Mouse (Mus musculus) limb, embryonic 14.5 days (tissue): Measurements from ENCODE around the gene Cacna2d4. TPM values are rescaled to one million over a fixed set of nuclear protein-coding genes. Genes with fewer than 3 reads are reported as not detected.

ENCODE experiments used
- ATAC-seq: fragments of 200-750 bp; cut with Nextera tagmentation; 2 replicates; pipeline ENCODE4 v1.8.0; 2017; ENCODE audit warnings: low read depth, moderate number of reproducible peaks, moderate TSS enrichment; ENCODE audit not compliant: low FRiP score
- DNase-seq: peaks from one replicate; pipeline ENCODE4 v3.0.0-alpha.2; 2015; ENCODE audit warnings: low spot score
- H3K27ac ChIP-seq: fragments of 300-500 bp; sonication (generic); replicated peaks from 2 replicates; pipeline ENCODE4 v1.5.1; 2014; ENCODE audit warnings: low read depth, mild to moderate bottlenecking, low read length, moderate library complexity, mixed read lengths
- H3K27me3 ChIP-seq: fragments of 300-500 bp; sonication (generic); 2 replicates; pipeline ENCODE4 v1.6.1; 2014; ENCODE audit warnings: low read length, mixed read lengths; ENCODE audit not compliant: control insufficient read depth, insufficient read depth
- H3K36me3 ChIP-seq: fragments of 300-500 bp; sonication (generic); 2 replicates; pipeline ENCODE4 v1.6.1; 2014; ENCODE audit warnings: mild to moderate bottlenecking, low read length, moderate library complexity, mixed read lengths; ENCODE audit not compliant: control insufficient read depth, insufficient read depth
- H3K4me1 ChIP-seq: fragments of 300-500 bp; sonication (generic); 2 replicates; pipeline ENCODE4 v1.6.1; 2014; ENCODE audit warnings: antibody characterized with exemption, low read length, mixed read lengths; ENCODE audit not compliant: control insufficient read depth, insufficient read depth
- H3K4me2 ChIP-seq: fragments of 300-500 bp; sonication (generic); replicated peaks from 2 replicates; pipeline ENCODE4 v1.6.1; 2014; ENCODE audit warnings: low read depth, mild to moderate bottlenecking, low read length, moderate library complexity; ENCODE audit not compliant: severe bottlenecking
- H3K4me3 ChIP-seq: fragments of 300-500 bp; sonication (generic); replicated peaks from 2 replicates; pipeline ENCODE4 v1.5.1; 2014; ENCODE audit warnings: low read length
- H3K9ac ChIP-seq: fragments of 300-500 bp; sonication (generic); 2 replicates; pipeline ENCODE4 v1.6.1; 2014; ENCODE audit warnings: mild to moderate bottlenecking, low read depth, low read length, moderate library complexity; ENCODE audit not compliant: severe bottlenecking
- H3K9me3 ChIP-seq: fragments of 300-500 bp; sonication (generic); 2 replicates; pipeline ENCODE4 v1.6.1; 2016; ENCODE audit warnings: low read length; ENCODE audit not compliant: control insufficient read depth
- POLR2A ChIP-seq: fragments of 200-500 bp; IDR thresholded peaks from 2 replicates; pipeline ENCODE4 v1.8.0; 2012; ENCODE audit warnings: inconsistent platforms, mild to moderate bottlenecking, moderate library complexity, borderline replicate concordance; ENCODE audit not compliant: insufficient read depth, insufficient read length; ENCODE audit errors: extremely low read depth
- WGBS: fragments of 180-500 bp; shearing (Covaris S2); extraction: QIAGEN DNeasy Blood & Tissue Kit; methylation state at CpG from one replicate; pipeline ENCODE4 v1.1.7; 2014; 5-methylcytosine and 5-hydroxymethylcytosine counted together
- polyA plus RNA-seq, 2 experiments: library from polyadenylated mRNA; depleted of rRNA in 1 of 2; stranded (reverse) in 1 of 2; unstranded in 1 of 2; fragments of >200 nt; fragmentation: Nextera tagmentation in 1 of 2; extraction: Ambion mirVana in 1 of 2; gene quantifications; 2 replicates each; pipeline versions ENCODE4 v1.2.1 to v1.2.3; 2012 to 2014

Gene Cacna2d4
- polyA plus RNA-seq, 2 experiments = 0.08 TPM; not detected in 1

DNA sequence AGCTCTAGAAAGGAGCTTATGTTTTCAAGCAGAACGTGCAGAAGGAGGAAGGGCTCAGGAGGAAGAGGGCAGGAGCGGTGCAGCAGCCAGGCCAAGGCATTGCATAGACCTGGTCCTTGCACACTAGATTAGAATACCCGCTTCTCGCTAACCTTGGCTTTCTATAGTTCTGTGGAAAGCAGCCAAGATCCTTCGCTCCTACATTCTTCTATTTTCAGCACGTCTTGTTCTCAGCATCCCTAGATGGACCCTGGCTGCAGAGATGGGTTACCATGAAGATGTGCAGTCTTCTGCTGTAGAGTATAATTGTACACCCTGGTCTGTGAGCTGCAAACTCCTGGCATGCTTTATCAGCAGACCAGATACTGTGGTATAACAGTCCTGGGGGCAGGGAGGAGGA is 22.1 kb upstream of the Cacna2d4 start:
- whole genome bisulfite sequencing = 69% methylated on average over 6 of the region's 6 CpGs
- Histone ChIP-seq H3K36me3 (peaks cover 36% of the 10 kb centered on the region), H3K9ac (no peak overlapping the region)

GRCm38 (mm10) chr6:119215040-119215613 is 21.2 kb upstream of the Cacna2d4 start:
- peaks cover 36% of the 10 kb centered on the region for H3K36me3 ChIP-seq
- WGBS = 87% methylated on average over 10 of the region's 10 CpGs
- no peaks in the 10 kb centered on the region for H3K4me1 ChIP-seq
- no peak for TF ChIP-seq POLR2A
- no peak overlapping the region for H3K4me3 ChIP-seq
- no peaks in the 10 kb centered on the region for H3K9me3 ChIP-seq
- H3K9ac ChIP-seq = no peak overlapping the region
- no peak for ATAC-seq
- no peaks in the 10 kb centered on the region for H3K27me3 ChIP-seq
- H3K4me2 ChIP-seq = no peak overlapping the region
- no peak for DNase-seq
- no peak overlapping the region for H3K27ac ChIP-seq

More for the DNA sequence above, 22.1 kb upstream of the Cacna2d4 start:
- no peaks in the 10 kb centered on the region for H3K4me1 ChIP-seq
- DNase-seq (no peak), ATAC-seq (no peak)
- no peaks in the 10 kb centered on the region for H3K9me3 ChIP-seq
- TF ChIP-seq POLR2A = no peak
- H3K4me3 ChIP-seq = no peak overlapping the region
- no peaks in the 10 kb centered on the region for H3K27me3 ChIP-seq
- no peak overlapping the region for H3K4me2 ChIP-seq
- H3K27ac ChIP-seq = no peak overlapping the region

GRCm38 (mm10) chr6:119217661-119218060 is 18.7 kb upstream of the Cacna2d4 start:
- no peaks in the 10 kb centered on the region for H3K27me3 ChIP-seq
- no peak overlapping the region for H3K9ac ChIP-seq
- no peaks in the 10 kb centered on the region for H3K4me1 ChIP-seq
- peaks cover 44% of the 10 kb centered on the region for H3K36me3 ChIP-seq
- 76% methylated on average over 4 of the region's 4 CpGs for WGBS
- no peak overlapping the region for H3K27ac ChIP-seq
- TF ChIP-seq POLR2A = no peak
- no peak overlapping the region for H3K4me3 ChIP-seq
- DNase-seq (no peak), ATAC-seq (no peak)
- no peaks in the 10 kb centered on the region for H3K9me3 ChIP-seq
- H3K4me2 ChIP-seq = no peak overlapping the region

- H3K4me1 ChIP-seq = no peaks in the 10 kb centered on the region
- H3K27ac ChIP-seq = no peak overlapping the region
- no peaks in the 10 kb centered on the region for H3K9me3 ChIP-seq
- no peak overlapping the region for H3K9ac ChIP-seq
- ATAC-seq = no peak
- H3K36me3 ChIP-seq = peaks cover 40% of the 10 kb centered on the region
- no peak overlapping the region for H3K4me3 ChIP-seq
- no peak for TF ChIP-seq POLR2A
- WGBS = 85% methylated on average over 5 of the region's 5 CpGs
- no peak overlapping the region for H3K4me2 ChIP-seq
- H3K27me3 ChIP-seq = no peaks in the 10 kb centered on the region
- no peak for DNase-seq
These were observed 17.7 kb upstream of the Cacna2d4 start for GRCm38 (mm10) chr6:119218591-119218990.

GRCm38 (mm10) chr6:119219237-119219870 is 17.0 kb upstream of the Cacna2d4 start:
- no peak for TF ChIP-seq POLR2A
- peaks cover 37% of the 10 kb centered on the region for H3K36me3 ChIP-seq
- H3K4me1 ChIP-seq = no peaks in the 10 kb centered on the region; the same call in 1 of the 2 replicates
- H3K27ac ChIP-seq = no peak overlapping the region
- H3K4me3 ChIP-seq = no peak overlapping the region
- H3K9me3 ChIP-seq = no peaks in the 10 kb centered on the region
- H3K9ac ChIP-seq = no peak overlapping the region
- 74% methylated on average over 15 of the region's 15 CpGs for WGBS
- ATAC-seq (no peak), DNase-seq (no peak)
- no peaks in the 10 kb centered on the region for H3K27me3 ChIP-seq
- no peak overlapping the region for H3K4me2 ChIP-seq

- DNase-seq = peak; percentile 71
These were observed 16.0 kb upstream of the Cacna2d4 start for GRCm38 (mm10) chr6:119220297-119220696.

More at GRCm38 (mm10) chr6:119220297-119220696, 16.0 kb upstream of the Cacna2d4 start:
- Histone ChIP-seq H3K36me3 (peaks cover 27% of the 10 kb centered on the region), H3K27ac (no peak overlapping the region), H3K4me1 (no peaks in the 10 kb centered on the region; the same call in 1 of the 2 replicates), H3K4me3 (no peak overlapping the region), H3K9ac (no peak overlapping the region), H3K27me3 (no peaks in the 10 kb centered on the region), H3K4me2 (no peak overlapping the region), H3K9me3 (no peaks in the 10 kb centered on the region)
- TF ChIP-seq POLR2A = no peak
- 50% methylated on average over 10 of the region's 10 CpGs for WGBS
- peak; percentile 62; the same call in 1 of the 2 replicates for ATAC-seq
